Mouse (Mus musculus) lung, embryonic 14.5 days (tissue): ENCODE results near the gene Cfap61. TPM values are rescaled to one million over a fixed set of nuclear protein-coding genes. Genes with fewer than 3 reads are reported as not detected.

Source experiments
- ATAC-seq: fragments of 200-750 bp; cut with Nextera tagmentation; 2 replicates; pipeline ENCODE4 v1.8.0; 2017; ENCODE audit warnings: mild to moderate bottlenecking, moderate TSS enrichment, moderate library complexity; ENCODE audit not compliant: insufficient read depth
- DNase-seq: peaks from one replicate; pipeline ENCODE4 v3.0.0-alpha.2; 2015
- H3K27ac ChIP-seq: fragments of 300-500 bp; sonication (generic); 2 replicates; pipeline ENCODE4 v1.5.1; 2014; ENCODE audit warnings: low read depth, mild to moderate bottlenecking, moderate library complexity
- H3K27me3 ChIP-seq: fragments of 300-500 bp; sonication (generic); 2 replicates; pipeline ENCODE4 v1.6.1; 2014; ENCODE audit warnings: low read length, control low read depth; ENCODE audit not compliant: insufficient read depth
- H3K36me3 ChIP-seq: fragments of 300-500 bp; sonication (generic); 2 replicates; pipeline ENCODE4 v1.6.1; 2014; ENCODE audit warnings: control low read depth; ENCODE audit not compliant: insufficient read depth
- H3K4me1 ChIP-seq: fragments of 300-500 bp; sonication (generic); 2 replicates; pipeline ENCODE4 v1.6.1; 2014; ENCODE audit warnings: antibody characterized with exemption, control low read depth; ENCODE audit not compliant: insufficient read depth
- H3K4me2 ChIP-seq: fragments of 300-500 bp; sonication (generic); 2 replicates; pipeline ENCODE4 v1.6.1; 2014; ENCODE audit warnings: mild to moderate bottlenecking
- H3K4me3 ChIP-seq: fragments of 300-500 bp; sonication (generic); 2 replicates; pipeline ENCODE4 v1.5.1; 2014; ENCODE audit warnings: low read depth, low read length
- H3K9ac ChIP-seq: fragments of 300-500 bp; sonication (generic); 2 replicates; pipeline ENCODE4 v1.6.1; 2014
- H3K9me3 ChIP-seq: fragments of 300-500 bp; sonication (generic); 2 replicates; pipeline ENCODE4 v1.6.1; 2016; ENCODE audit warnings: low read depth, low read length, control low read depth
- CTCF ChIP-seq: IDR thresholded peaks from 2 replicates; pipeline ENCODE4 v1.5.1; 2016; ENCODE audit warnings: antibody characterized with exemption, low read depth
- WGBS: fragments of 180-500 bp; shearing (Covaris S2); extraction: QIAGEN DNeasy Blood & Tissue Kit; methylation state at CpG from one replicate; pipeline ENCODE4 v1.1.7; 2014; 5-methylcytosine and 5-hydroxymethylcytosine counted together
- polyA plus RNA-seq: library from polyadenylated mRNA; unstranded; fragments of >200 nt; fragmentation: Nextera tagmentation; extraction: Ambion mirVana; gene quantifications from 2 replicates; pipeline ENCODE4 v1.2.1, GENCODE M21; 2014

Gene Cfap61
- polyA plus RNA-seq, 1 experiment from 2014 or later = not detected

DNA sequence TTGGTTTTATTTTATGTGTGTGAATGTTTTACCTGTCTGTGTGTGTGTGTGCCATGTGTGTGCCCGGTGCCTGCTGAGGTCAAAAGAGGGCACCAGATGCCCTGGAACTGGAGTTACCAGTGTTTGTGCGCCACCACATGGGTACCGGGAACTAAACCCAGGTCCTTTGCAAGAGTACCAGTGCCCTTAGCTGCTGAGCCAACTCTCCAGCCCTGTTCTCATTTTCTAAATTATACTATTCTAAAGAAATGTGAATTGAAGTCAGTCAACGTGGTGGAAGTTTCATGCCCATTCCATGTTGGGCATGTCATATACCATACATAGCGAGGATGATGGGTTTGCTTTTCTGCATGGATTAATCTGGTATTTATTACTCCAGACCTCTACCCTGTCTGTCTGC lies 162.9 kb downstream of the Cfap61 start:
- Histone ChIP-seq H3K36me3 (no peaks in the 10 kb centered on the region), H3K4me1 (0 out of 2 replicates have a peak, but pooled peaks cover 2% of the 10 kb centered on the region), H3K4me3 (no peak overlapping the region), H3K9me3 (no peaks in the 10 kb centered on the region), H3K9ac (no peak overlapping the region), H3K27ac (no peak overlapping the region), H3K27me3 (no peaks in the 10 kb centered on the region), H3K4me2 (no peak overlapping the region)
- DNase-seq = no peak
- no peak for ATAC-seq
- TF ChIP-seq CTCF = no peak
- WGBS = 93% methylated on average over 5 of the region's 5 CpGs

DNA sequence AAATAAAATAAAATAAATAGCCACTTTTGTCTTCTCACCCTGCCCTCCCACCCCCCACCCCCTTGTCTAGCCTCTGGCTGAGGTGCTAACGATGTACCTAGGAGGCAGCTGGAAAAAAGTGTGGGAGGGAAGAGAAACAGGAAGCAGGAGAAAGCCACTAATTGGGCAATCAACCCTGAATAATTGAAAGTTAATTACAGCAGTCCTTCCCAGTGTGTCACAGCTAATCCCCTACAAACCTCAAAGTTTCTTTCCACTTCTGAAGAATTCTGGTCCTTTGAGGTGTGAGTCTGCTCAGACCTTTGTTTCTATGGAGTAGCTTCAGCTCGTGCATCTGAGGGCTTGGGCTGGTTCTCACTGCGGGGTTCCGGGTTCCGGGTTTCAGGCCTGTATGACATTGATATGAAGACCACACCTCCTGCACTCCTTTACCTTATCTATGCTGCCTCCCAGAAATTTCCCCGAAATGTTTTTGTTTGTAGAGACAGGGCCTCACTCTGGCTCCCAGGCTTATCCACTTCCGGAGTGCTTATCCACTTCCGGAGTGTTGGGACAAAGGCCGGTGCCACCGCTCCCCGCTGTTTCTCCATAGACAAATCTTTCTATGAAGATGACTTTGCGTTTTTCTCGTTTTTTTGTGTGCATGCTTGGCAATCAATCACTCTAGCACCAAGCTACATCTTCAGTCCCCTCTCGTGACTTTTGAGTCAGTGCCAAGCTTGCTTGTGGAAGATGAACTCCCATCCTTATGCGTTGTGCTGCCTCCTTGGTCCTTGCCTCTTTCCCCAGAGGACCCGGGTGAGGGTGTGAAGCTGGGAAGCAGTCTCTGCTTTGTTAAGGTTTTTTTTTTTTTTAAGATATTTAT lies 164.5 kb downstream of the Cfap61 start:
- no peak for TF ChIP-seq CTCF
- 0 out of 2 replicates have a peak, but pooled peaks cover 2% of the 10 kb centered on the region for H3K4me1 ChIP-seq
- no peaks in the 10 kb centered on the region for H3K36me3 ChIP-seq
- H3K4me2 ChIP-seq = no peak overlapping the region
- H3K9me3 ChIP-seq = no peaks in the 10 kb centered on the region
- ATAC-seq (peak; percentile 70), DNase-seq (peak; percentile 36)
- WGBS = 38% methylated on average over 16 of the region's 16 CpGs
- H3K27me3 ChIP-seq = no peaks in the 10 kb centered on the region
- no peak overlapping the region for H3K27ac ChIP-seq
- H3K9ac ChIP-seq = no peak overlapping the region
- no peak overlapping the region; the same call in 1 of the 2 replicates for H3K4me3 ChIP-seq

DNA sequence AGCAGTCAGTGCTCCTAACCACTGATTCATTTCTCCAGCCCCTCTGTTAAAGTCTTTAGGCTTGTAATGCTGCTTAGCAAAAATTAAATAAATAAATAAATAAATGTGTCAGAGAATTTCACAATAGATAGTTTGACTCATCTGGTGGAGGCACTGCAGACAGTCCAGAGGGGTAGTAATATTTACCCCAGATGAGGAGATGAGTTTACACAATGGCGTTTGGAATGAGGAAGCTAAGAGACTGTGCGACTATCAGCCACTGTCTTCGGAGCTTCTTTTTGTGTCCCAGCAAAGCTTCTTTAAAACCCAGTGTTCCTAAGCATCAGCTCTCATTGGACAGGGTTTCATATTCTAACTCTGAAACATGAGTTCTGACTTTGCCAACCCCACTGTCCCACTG lies 165.3 kb downstream of the Cfap61 start:
- ATAC-seq (no peak), DNase-seq (no peak)
- TF ChIP-seq CTCF = no peak
- Histone ChIP-seq H3K4me3 (no peak overlapping the region), H3K27ac (no peak overlapping the region), H3K9ac (no peak overlapping the region), H3K36me3 (no peaks in the 10 kb centered on the region), H3K27me3 (no peaks in the 10 kb centered on the region), H3K4me2 (no peak overlapping the region), H3K4me1 (0 out of 2 replicates have a peak, but pooled peaks cover 2% of the 10 kb centered on the region), H3K9me3 (no peaks in the 10 kb centered on the region)
- 86% methylated on average over 3 of the region's 3 CpGs for WGBS

DNA sequence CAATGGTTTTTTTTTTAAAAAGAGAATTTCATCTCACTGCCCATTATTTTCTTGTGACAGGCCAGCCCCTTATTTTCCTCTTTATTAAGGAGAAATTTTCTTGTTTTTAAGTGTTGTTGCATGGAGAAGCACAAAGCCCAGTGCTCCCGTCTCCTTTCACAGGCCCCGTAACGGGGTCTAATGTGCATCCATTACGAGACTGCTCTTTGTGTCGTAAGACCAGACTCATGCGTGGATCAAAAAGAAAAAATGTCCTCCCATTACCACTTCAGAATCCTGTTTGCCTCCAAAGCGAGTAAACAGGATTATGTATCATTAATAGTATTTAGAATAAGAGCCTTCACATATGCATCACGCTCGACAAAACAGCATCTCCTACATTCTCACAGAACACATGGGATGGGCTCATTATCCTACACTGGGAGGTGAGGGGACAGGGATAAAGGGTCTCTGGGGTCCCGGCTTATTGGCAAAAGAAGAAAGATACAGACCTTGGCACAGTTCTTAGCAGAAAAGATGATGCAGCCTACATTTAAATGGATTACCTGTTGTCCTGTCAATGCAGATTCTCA lies 166.0 kb downstream of the Cfap61 start:
- H3K27ac ChIP-seq = no peak overlapping the region
- no peaks in the 10 kb centered on the region for H3K36me3 ChIP-seq
- H3K9ac ChIP-seq = no peak overlapping the region
- DNase-seq (no peak), ATAC-seq (no peak)
- 81% methylated on average over 10 of the region's 10 CpGs for WGBS
- no peak overlapping the region for H3K4me3 ChIP-seq
- 0 out of 2 replicates have a peak, but pooled peaks cover 2% of the 10 kb centered on the region for H3K4me1 ChIP-seq
- no peaks in the 10 kb centered on the region for H3K27me3 ChIP-seq
- TF ChIP-seq CTCF = no peak
- H3K4me2 ChIP-seq = no peak overlapping the region
- no peaks in the 10 kb centered on the region for H3K9me3 ChIP-seq

DNA sequence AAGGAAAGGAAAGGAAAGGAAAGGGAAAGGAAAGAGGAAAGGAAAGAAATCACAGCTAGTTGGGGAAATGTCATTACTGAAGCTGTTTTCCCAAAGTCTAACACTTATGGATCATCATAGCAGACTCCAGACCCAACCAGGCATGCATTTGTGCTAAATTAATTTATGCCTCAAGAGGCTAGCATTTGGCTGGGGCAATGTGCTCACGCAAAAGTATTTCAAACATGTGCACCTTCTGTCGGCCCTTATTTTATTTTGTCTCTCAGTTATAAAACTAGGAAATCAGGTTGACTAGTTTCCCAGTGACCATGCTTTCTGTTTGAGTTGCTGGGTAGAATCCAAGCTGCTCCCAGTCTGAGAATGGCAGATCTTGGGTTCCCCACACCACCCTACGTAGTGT lies 168.0 kb downstream of the Cfap61 start:
- ATAC-seq (no peak), DNase-seq (no peak)
- H3K27me3 ChIP-seq = no peaks in the 10 kb centered on the region
- no peaks in the 10 kb centered on the region for H3K9me3 ChIP-seq
- H3K27ac ChIP-seq = no peak overlapping the region
- no peak overlapping the region for H3K4me3 ChIP-seq
- 73% methylated on average over 3 of the region's 3 CpGs for WGBS
- H3K9ac ChIP-seq = no peak overlapping the region
- H3K36me3 ChIP-seq = no peaks in the 10 kb centered on the region
- no peak for TF ChIP-seq CTCF
- H3K4me2 ChIP-seq = no peak overlapping the region
- H3K4me1 ChIP-seq = 0 out of 2 replicates have a peak, but pooled peaks cover 2% of the 10 kb centered on the region

DNA sequence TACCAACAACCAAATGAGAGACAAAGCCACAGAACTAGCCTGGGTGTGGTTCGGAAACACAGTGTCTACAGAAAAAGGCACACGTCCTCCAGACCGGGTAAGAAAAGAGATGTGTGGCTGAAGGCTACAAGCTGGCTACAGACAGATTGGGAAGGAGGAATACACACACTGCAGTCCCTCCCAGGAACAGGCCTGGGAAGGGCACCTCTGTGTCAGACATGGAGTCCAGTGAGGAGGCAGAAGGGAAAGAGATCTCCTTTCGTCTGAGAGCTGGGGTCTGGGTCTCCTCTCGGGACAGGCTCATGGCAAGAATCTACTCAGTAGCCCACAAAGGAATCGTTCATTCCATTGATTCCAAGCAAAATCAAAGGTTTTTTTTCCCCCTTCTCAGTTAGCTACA lies 170.8 kb downstream of the Cfap61 start:
- peak; percentile 22 for DNase-seq
- H3K4me3 ChIP-seq = no peak overlapping the region
- H3K36me3 ChIP-seq = no peaks in the 10 kb centered on the region
- H3K27ac ChIP-seq = no peak overlapping the region
- H3K4me1 ChIP-seq = no peaks in the 10 kb centered on the region
- H3K9me3 ChIP-seq = no peaks in the 10 kb centered on the region
- 48% methylated on average over 6 of the region's 6 CpGs for WGBS
- TF ChIP-seq CTCF = no peak
- no peak overlapping the region for H3K4me2 ChIP-seq
- no peak overlapping the region for H3K9ac ChIP-seq
- no peak; the same call in 1 of the 2 replicates for ATAC-seq
- no peaks in the 10 kb centered on the region for H3K27me3 ChIP-seq

DNA sequence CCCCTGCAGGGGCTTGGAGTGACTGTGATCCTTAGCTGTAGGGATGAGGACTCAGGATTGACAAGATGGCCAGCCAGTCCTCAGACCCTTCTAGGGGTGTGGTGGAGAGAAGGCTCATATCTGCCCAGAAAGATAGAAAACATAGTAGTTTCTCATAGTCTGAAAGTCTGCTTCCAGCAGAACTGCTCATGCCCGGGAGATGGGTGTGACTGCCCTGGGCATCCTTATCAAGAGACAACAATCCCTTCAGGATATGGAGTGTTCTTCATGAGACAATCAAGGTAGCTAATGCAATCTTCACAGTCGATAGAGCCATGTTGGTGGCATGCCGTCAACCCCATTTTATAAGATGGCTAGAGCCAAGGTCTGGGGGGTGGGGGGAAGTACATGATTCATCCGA lies 173.4 kb downstream of the Cfap61 start:
- H3K36me3 ChIP-seq = no peaks in the 10 kb centered on the region
- H3K9ac ChIP-seq = no peak overlapping the region
- H3K9me3 ChIP-seq = no peaks in the 10 kb centered on the region
- H3K27me3 ChIP-seq = no peaks in the 10 kb centered on the region
- no peak overlapping the region for H3K4me3 ChIP-seq
- ATAC-seq (no peak), DNase-seq (no peak)
- H3K27ac ChIP-seq = no peak overlapping the region
- H3K4me2 ChIP-seq = no peak overlapping the region
- H3K4me1 ChIP-seq = no peaks in the 10 kb centered on the region
- no peak for TF ChIP-seq CTCF
- 86% methylated on average over 4 of the region's 4 CpGs for WGBS
